9 mouse cellular contexts compared by ENCODE assay signal in the genomic region with DNA sequence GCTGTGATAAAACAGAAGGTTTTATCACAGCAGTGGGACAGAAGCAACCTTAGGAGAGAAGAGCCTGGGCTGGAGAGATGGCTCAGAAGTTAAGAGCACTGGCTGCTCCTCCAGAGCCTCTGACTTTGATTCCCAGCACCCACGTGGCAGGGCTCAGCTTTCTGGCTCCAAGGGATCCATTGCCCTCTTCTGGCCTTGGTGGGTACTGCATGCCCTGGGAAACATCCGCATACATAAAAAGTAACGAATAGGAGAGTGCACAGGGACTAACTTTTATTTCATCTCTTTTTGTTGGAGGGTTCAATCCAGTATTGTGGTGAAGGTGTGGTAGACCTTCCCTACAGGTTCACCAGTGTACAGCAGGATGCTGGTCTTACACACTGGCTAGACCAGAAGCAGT.
A peak's percentile ranks its signal among the peaks of the same experiment; 100 is the strongest.
DNase-seq lines count a peak whose midpoint lies in the region; ATAC-seq and TF ChIP-seq lines count a peak whose summit lies in the region.
"Had no signal": no experiment of that assay in that cellular context is flagged by ENCODE, and none has a peak within 500 bp of the region (broad histone marks: within the 10 kb centered on the region; RNA-seq: fewer than 3 reads in every experiment).

No protein-coding gene starts in this region.

- peak; percentile 34 for DNase-seq in adrenal gland, postnatal 14 days
- DNase-seq in adrenal gland, postnatal 4 days (ENCODE audit: low spot score in 2 of 2), result no peak
- DNase-seq in liver, postnatal 0 days, result peak; percentile 29
- no peak for DNase-seq in liver, embryonic 11.5 days (ENCODE audit: low spot score)
- DNase-seq in embryonic facial prominence, embryonic 11.5 days (ENCODE audit: low spot score), result peak; percentile 53
- DNase-seq in retina, postnatal 1 day, result peak; percentile 62
- DNase-seq in layer of hippocampus, postnatal 14 days (ENCODE audit: low spot score in 2 of 2), result no peak
- DNase-seq in urinary bladder, adult 18-20 months (ENCODE audit: low spot score in 2 of 2), result no peak
- DNase-seq: liver, embryonic 13.5 days had no signal

- no peak for TF ChIP-seq EP300 in liver, postnatal 0 days (IDR thresholded peaks at IDR 0.05; ENCODE audit: low read depth)

- no peak for ATAC-seq in liver, postnatal 0 days
- ATAC-seq in liver, embryonic 11.5 days (replicated peaks; ENCODE audit: low FRiP score), result no peak
- ATAC-seq in embryonic facial prominence, embryonic 11.5 days (replicated peaks; ENCODE audit: insufficient number of reproducible peaks, low FRiP score, low TSS enrichment, low read depth), result no peak

- peak; percentile 53 for TF ChIP-seq CTCF in liver, postnatal 0 days (IDR thresholded peaks at IDR 0.05; ENCODE audit: low read depth)

- WGBS in liver, postnatal 0 days (ENCODE audit: insufficient replicate concordance), result 47% methylated on average over 3 of the region's 3 CpGs
- WGBS in liver, embryonic 11.5 days, result 40% methylated on average over 3 of the region's 3 CpGs
- 47% methylated on average over 3 of the region's 3 CpGs for WGBS in embryonic facial prominence, embryonic 11.5 days

- no peak overlapping the region for H3K4me2 ChIP-seq in liver, postnatal 0 days (ENCODE audit: low read depth, low read length)
- no peak overlapping the region for H3K4me2 ChIP-seq in liver, embryonic 11.5 days
- no peak overlapping the region for H3K4me2 ChIP-seq in embryonic facial prominence, embryonic 11.5 days (ENCODE audit: low read depth, low read length)
- H3K4me2 ChIP-seq: liver, embryonic 13.5 days had no signal

- no peak overlapping the region for H3K4me3 ChIP-seq in liver, postnatal 0 days (ENCODE audit: low read depth, low read length)
- H3K4me3 ChIP-seq in liver, embryonic 11.5 days (ENCODE audit: low read depth, low read length), result no peak overlapping the region
- H3K4me3 ChIP-seq in embryonic facial prominence, embryonic 11.5 days (ENCODE audit: low read depth, low read length), result no peak overlapping the region
- H3K4me3 ChIP-seq: liver, embryonic 13.5 days had no signal

- H3K36me3 ChIP-seq in liver, postnatal 0 days (replicated peaks; ENCODE audit: insufficient read depth, low read length), result no peaks in the 10 kb centered on the region
- H3K36me3 ChIP-seq in liver, embryonic 11.5 days (ENCODE audit: control insufficient read depth, insufficient read depth, low read length), result no peaks in the 10 kb centered on the region
- H3K36me3 ChIP-seq in embryonic facial prominence, embryonic 11.5 days (replicated peaks; ENCODE audit: control insufficient read depth, insufficient read depth, low read depth, low read length), result no peaks in the 10 kb centered on the region
- H3K36me3 ChIP-seq: liver, embryonic 13.5 days had no signal

- H3K9me3 ChIP-seq in liver, postnatal 0 days (ENCODE audit: low read length), result no peaks in the 10 kb centered on the region
- H3K9me3 ChIP-seq in liver, embryonic 11.5 days (ENCODE audit: control insufficient read depth, low read length), result no peaks in the 10 kb centered on the region
- H3K9me3 ChIP-seq in embryonic facial prominence, embryonic 11.5 days (replicated peaks; ENCODE audit: control insufficient read depth, low read length), result no peaks in the 10 kb centered on the region
- H3K9me3 ChIP-seq: liver, embryonic 13.5 days had no signal

- H3K4me1 ChIP-seq in liver, postnatal 0 days (ENCODE audit: insufficient read depth), result no peaks in the 10 kb centered on the region
- H3K4me1 ChIP-seq in liver, embryonic 11.5 days (replicated peaks; ENCODE audit: control insufficient read depth, insufficient read depth, low read length), result no peaks in the 10 kb centered on the region
- no peaks in the 10 kb centered on the region for H3K4me1 ChIP-seq in embryonic facial prominence, embryonic 11.5 days (ENCODE audit: control insufficient read depth, insufficient read depth, low read length)
- H3K4me1 ChIP-seq: liver, embryonic 13.5 days had no signal

- no peaks in the 10 kb centered on the region for H3K27me3 ChIP-seq in liver, postnatal 0 days (ENCODE audit: insufficient read depth, low read length)
- no peaks in the 10 kb centered on the region for H3K27me3 ChIP-seq in liver, embryonic 11.5 days (replicated peaks; ENCODE audit: control insufficient read depth, insufficient read depth, low read length)
- no peaks in the 10 kb centered on the region for H3K27me3 ChIP-seq in embryonic facial prominence, embryonic 11.5 days (ENCODE audit: control insufficient read depth, insufficient read depth, low read length)
- H3K27me3 ChIP-seq: liver, embryonic 13.5 days had no signal

- no peak overlapping the region for H3K9ac ChIP-seq in liver, postnatal 0 days (replicated peaks)
- no peak overlapping the region for H3K9ac ChIP-seq in liver, embryonic 11.5 days (ENCODE audit: low read depth, low read length)
- H3K9ac ChIP-seq in embryonic facial prominence, embryonic 11.5 days (replicated peaks; ENCODE audit: low read length), result no peak overlapping the region
- H3K9ac ChIP-seq: liver, embryonic 13.5 days had no signal

- H3K27ac ChIP-seq in liver, postnatal 0 days (ENCODE audit: low read depth), result no peak overlapping the region
- H3K27ac ChIP-seq in liver, embryonic 11.5 days (ENCODE audit: low read depth, low read length), result no peak overlapping the region
- no peak overlapping the region for H3K27ac ChIP-seq in embryonic facial prominence, embryonic 11.5 days (replicated peaks; ENCODE audit: low read depth, low read length)
- H3K27ac ChIP-seq: liver, embryonic 13.5 days had no signal

Comparison
In these comparisons a context has a peak if more than half of its experiments do, and no peak if none do; other contexts are left out.
1. DNase-seq: peak in adrenal gland, postnatal 14 days (single experiment), liver, postnatal 0 days (single experiment), embryonic facial prominence, embryonic 11.5 days (single experiment) and retina, postnatal 1 day (single experiment); none in adrenal gland, postnatal 4 days (0 of 2), liver, embryonic 11.5 days (single experiment), layer of hippocampus, postnatal 14 days (0 of 2) and urinary bladder, adult 18-20 months (0 of 2).